Mouse (Mus musculus): Measurements from ENCODE around the gene Farp1. TPM values are rescaled to one million over a fixed set of nuclear protein-coding genes. Genes with fewer than 3 reads are reported as not detected.

Gene Farp1
- total RNA-seq, 1 experiment: 8.6 TPM

DNA sequence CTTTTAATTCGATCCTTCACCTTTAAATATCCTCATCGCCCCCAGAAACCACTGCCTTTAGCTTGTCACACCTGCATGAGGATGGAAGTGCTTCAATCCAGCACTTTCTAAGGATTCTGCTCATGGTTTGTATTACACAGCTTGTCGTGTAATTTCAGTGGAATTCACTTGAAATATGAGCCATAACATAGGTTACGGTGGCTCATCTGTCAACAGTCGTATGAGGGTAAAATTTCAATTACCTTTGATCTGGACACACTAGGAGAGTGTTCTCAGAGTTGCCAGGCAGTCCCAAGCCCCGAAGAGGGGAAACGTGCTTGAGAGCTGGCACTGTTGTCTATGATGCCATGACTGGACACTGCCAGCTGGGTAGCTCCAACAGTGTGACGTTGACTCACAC, 77.1 kb downstream of the Farp1 start:
- DNase-seq (ENCODE audit: low read depth, low spot score): no peak
- Histone ChIP-seq H3K4me3 (ENCODE audit: insufficient read depth in 1 of 2, low read depth in 1 of 2, low read length in 2 of 2, poor library complexity in 1 of 2, severe bottlenecking in 1 of 2) (no peak overlapping the region), H3K4me1 (ENCODE audit: control insufficient read depth in 2 of 2, insufficient read depth in 2 of 2, low read length in 2 of 2, poor library complexity in 1 of 2) (peaks cover 0 to 5% of the 10 kb centered on the region in 2 experiments; a peak in 2 of 4 replicates), H3K9ac (ENCODE audit: insufficient read depth, low read depth, low read length, poor library complexity, severe bottlenecking) (no peak overlapping the region), H3K27ac (ENCODE audit: insufficient read depth, low read depth, low read length, poor library complexity, severe bottlenecking) (no peak overlapping the region), H3K9me3 (ENCODE audit: control insufficient read depth, insufficient read depth, low read depth, low read length) (no peaks in the 10 kb centered on the region), H3K36me3 (ENCODE audit: control insufficient read depth, insufficient read depth, low read length, poor library complexity, severe bottlenecking) (no peaks in the 10 kb centered on the region)
- no peak for TF ChIP-seq MAFK (IDR thresholded peaks at IDR 0.05; ENCODE audit: insufficient read depth, low read depth, low read length)
- no peak for TF ChIP-seq HCFC1 (IDR thresholded peaks at IDR 0.05; ENCODE audit: borderline replicate concordance, insufficient read depth, low read length)
- TF ChIP-seq ZC3H11A (IDR thresholded peaks at IDR 0.05; ENCODE audit: borderline replicate concordance, low read depth, low read length): no peak
- no peak for TF ChIP-seq ZNF384 (IDR thresholded peaks at IDR 0.05; ENCODE audit: low read depth, low read length)
- no peak for TF ChIP-seq CHD2 (IDR thresholded peaks at IDR 0.05; ENCODE audit: low read depth, low read length)
- in situ Hi-C loops (cut with MboI; ENCODE audit: low sequenced_read_pairs in 2 of 2, unreplicated experiment in 2 of 2): no loop called here

DNA sequence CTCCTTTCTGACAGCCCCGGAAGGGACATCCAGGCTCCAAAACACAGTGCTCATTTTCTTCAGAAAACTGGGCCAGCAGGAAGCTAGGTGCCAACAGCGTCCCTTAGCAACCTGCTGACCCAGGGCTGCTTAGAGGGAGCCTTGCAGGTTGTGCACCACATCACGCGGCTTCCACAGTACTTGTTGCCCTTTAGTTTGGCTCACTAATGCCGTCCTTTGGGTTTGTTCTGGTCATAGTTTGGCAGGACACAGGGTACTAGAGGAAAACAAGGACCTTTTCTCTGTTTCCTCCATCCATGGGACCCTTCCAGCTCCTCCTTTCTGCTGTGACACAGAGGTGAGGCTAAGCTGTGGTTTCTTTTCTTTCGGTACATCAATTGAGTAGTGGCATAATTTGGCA, 78.8 kb downstream of the Farp1 start:
- no peak overlapping the region for H3K9ac ChIP-seq (ENCODE audit: insufficient read depth, low read depth, low read length, poor library complexity, severe bottlenecking)
- no peak overlapping the region for H3K27ac ChIP-seq (ENCODE audit: insufficient read depth, low read depth, low read length, poor library complexity, severe bottlenecking)
- H3K9me3 ChIP-seq (ENCODE audit: control insufficient read depth, insufficient read depth, low read depth, low read length): no peaks in the 10 kb centered on the region
- in situ Hi-C loops (cut with MboI; ENCODE audit: low sequenced_read_pairs in 2 of 2, unreplicated experiment in 2 of 2): no loop called here
- no peak for TF ChIP-seq MAFK (IDR thresholded peaks at IDR 0.05; ENCODE audit: insufficient read depth, low read depth, low read length)
- TF ChIP-seq ZC3H11A (IDR thresholded peaks at IDR 0.05; ENCODE audit: borderline replicate concordance, low read depth, low read length): no peak
- no peak for TF ChIP-seq HCFC1 (IDR thresholded peaks at IDR 0.05; ENCODE audit: borderline replicate concordance, insufficient read depth, low read length)
- TF ChIP-seq CHD2 (IDR thresholded peaks at IDR 0.05; ENCODE audit: low read depth, low read length): no peak
- TF ChIP-seq ZNF384 (IDR thresholded peaks at IDR 0.05; ENCODE audit: low read depth, low read length): no peak
- no peaks in the 10 kb centered on the region for H3K36me3 ChIP-seq (ENCODE audit: control insufficient read depth, insufficient read depth, low read length, poor library complexity, severe bottlenecking)
- H3K4me1 ChIP-seq (ENCODE audit: control insufficient read depth in 2 of 2, insufficient read depth in 2 of 2, low read length in 2 of 2, poor library complexity in 1 of 2): peaks cover 0 to 3% of the 10 kb centered on the region in 2 experiments; a peak in 2 of 4 replicates
- DNase-seq (ENCODE audit: low read depth, low spot score): no peak
- no peak overlapping the region for H3K4me3 ChIP-seq (ENCODE audit: insufficient read depth in 1 of 2, low read depth in 1 of 2, low read length in 2 of 2, poor library complexity in 1 of 2, severe bottlenecking in 1 of 2)

DNA sequence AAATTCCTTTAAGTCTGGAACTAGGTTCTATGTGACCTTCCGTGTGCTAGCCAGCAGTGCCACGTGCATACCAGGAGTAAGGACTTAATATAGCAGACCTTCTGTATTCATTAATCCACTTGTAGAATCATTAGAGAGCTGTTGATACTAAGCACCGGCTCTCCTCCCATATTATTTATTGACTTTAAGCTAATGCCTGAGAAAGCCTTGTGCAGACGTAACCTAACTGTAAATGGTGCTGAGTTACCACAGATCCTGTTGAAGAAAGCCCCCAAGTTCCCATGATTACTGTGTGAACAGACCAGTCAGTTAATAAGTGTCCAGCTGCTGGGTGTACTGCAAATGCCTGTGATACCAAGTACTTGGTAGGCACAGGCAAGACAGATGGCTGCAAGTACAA, 81.7 kb downstream of the Farp1 start:
- Histone ChIP-seq H3K4me1 (ENCODE audit: control insufficient read depth in 2 of 2, insufficient read depth in 2 of 2, low read length in 2 of 2, poor library complexity in 1 of 2) (no peaks in the 10 kb centered on the region), H3K27ac (ENCODE audit: insufficient read depth, low read depth, low read length, poor library complexity, severe bottlenecking) (no peak overlapping the region), H3K36me3 (ENCODE audit: control insufficient read depth, insufficient read depth, low read length, poor library complexity, severe bottlenecking) (no peaks in the 10 kb centered on the region), H3K9ac (ENCODE audit: insufficient read depth, low read depth, low read length, poor library complexity, severe bottlenecking) (no peak overlapping the region), H3K4me3 (ENCODE audit: insufficient read depth in 1 of 2, low read depth in 1 of 2, low read length in 2 of 2, poor library complexity in 1 of 2, severe bottlenecking in 1 of 2) (no peak overlapping the region), H3K9me3 (ENCODE audit: control insufficient read depth, insufficient read depth, low read depth, low read length) (no peaks in the 10 kb centered on the region)
- no peak for DNase-seq (ENCODE audit: low read depth, low spot score)
- TF ChIP-seq HCFC1 (IDR thresholded peaks at IDR 0.05; ENCODE audit: borderline replicate concordance, insufficient read depth, low read length) (no peak), MAFK (IDR thresholded peaks at IDR 0.05; ENCODE audit: insufficient read depth, low read depth, low read length) (no peak), ZC3H11A (IDR thresholded peaks at IDR 0.05; ENCODE audit: borderline replicate concordance, low read depth, low read length) (no peak), CHD2 (IDR thresholded peaks at IDR 0.05; ENCODE audit: low read depth, low read length) (no peak), ZNF384 (IDR thresholded peaks at IDR 0.05; ENCODE audit: low read depth, low read length) (no peak)
- in situ Hi-C loops (cut with MboI; ENCODE audit: low sequenced_read_pairs in 2 of 2, unreplicated experiment in 2 of 2): no loop called here

DNA sequence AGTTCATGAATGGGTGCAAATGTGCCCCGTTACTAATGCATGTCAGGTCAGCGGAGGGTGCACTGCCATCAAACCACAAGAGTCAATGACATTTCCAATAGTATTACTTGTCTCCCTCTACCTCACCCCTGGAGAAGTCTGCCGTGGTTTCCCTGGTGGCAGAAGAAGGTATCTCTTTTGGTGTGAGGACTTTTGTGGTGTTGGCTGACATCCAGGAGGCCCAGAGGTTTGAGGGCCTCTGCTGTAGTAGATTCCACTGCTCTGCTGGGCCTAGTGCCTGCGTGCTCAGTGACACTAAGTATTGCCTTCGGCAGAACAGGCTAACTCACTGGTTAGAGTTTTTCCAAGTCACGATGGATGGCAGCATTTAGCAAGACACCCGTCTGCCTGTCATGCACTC, 83.9 kb downstream of the Farp1 start:
- Histone ChIP-seq H3K4me3 (ENCODE audit: insufficient read depth in 1 of 2, low read depth in 1 of 2, low read length in 2 of 2, poor library complexity in 1 of 2, severe bottlenecking in 1 of 2) (no peak overlapping the region), H3K4me1 (ENCODE audit: control insufficient read depth in 2 of 2, insufficient read depth in 2 of 2, low read length in 2 of 2, poor library complexity in 1 of 2) (no peaks in the 10 kb centered on the region), H3K27ac (ENCODE audit: insufficient read depth, low read depth, low read length, poor library complexity, severe bottlenecking) (no peak overlapping the region), H3K9me3 (ENCODE audit: control insufficient read depth, insufficient read depth, low read depth, low read length) (no peaks in the 10 kb centered on the region), H3K36me3 (ENCODE audit: control insufficient read depth, insufficient read depth, low read length, poor library complexity, severe bottlenecking) (no peaks in the 10 kb centered on the region), H3K9ac (ENCODE audit: insufficient read depth, low read depth, low read length, poor library complexity, severe bottlenecking) (no peak overlapping the region)
- TF ChIP-seq CHD2 (IDR thresholded peaks at IDR 0.05; ENCODE audit: low read depth, low read length): no peak
- no peak for DNase-seq (ENCODE audit: low read depth, low spot score)
- in situ Hi-C loops (cut with MboI; ENCODE audit: low sequenced_read_pairs in 2 of 2, unreplicated experiment in 2 of 2): no loop called here

DNA sequence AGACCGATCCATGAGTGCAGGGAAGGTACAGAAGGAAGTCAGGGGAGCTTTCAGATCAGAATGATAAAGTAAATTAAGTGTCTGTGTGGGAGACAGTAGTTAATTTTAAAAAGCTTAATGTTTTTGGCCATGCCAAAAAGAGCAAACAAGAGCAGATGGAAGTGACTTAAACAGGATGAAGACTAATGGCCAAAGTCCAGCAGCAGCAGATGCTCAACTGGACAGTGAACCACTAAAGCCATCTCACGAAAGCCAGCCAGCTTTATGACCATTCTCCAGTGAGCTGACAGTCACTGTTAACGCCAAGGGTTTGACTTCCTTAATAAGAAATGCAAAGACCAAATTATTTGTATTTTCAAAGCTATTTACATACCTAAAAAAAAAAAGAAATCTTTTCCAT, 86.7 kb downstream of the Farp1 start:
- TF ChIP-seq MAFK (IDR thresholded peaks at IDR 0.05; ENCODE audit: insufficient read depth, low read depth, low read length) (no peak), ZC3H11A (IDR thresholded peaks at IDR 0.05; ENCODE audit: borderline replicate concordance, low read depth, low read length) (no peak), CHD2 (IDR thresholded peaks at IDR 0.05; ENCODE audit: low read depth, low read length) (no peak), HCFC1 (IDR thresholded peaks at IDR 0.05; ENCODE audit: borderline replicate concordance, insufficient read depth, low read length) (no peak), ZNF384 (IDR thresholded peaks at IDR 0.05; ENCODE audit: low read depth, low read length) (no peak)
- Histone ChIP-seq H3K4me3 (ENCODE audit: insufficient read depth in 1 of 2, low read depth in 1 of 2, low read length in 2 of 2, poor library complexity in 1 of 2, severe bottlenecking in 1 of 2) (no peak overlapping the region), H3K36me3 (ENCODE audit: control insufficient read depth, insufficient read depth, low read length, poor library complexity, severe bottlenecking) (no peaks in the 10 kb centered on the region), H3K9ac (ENCODE audit: insufficient read depth, low read depth, low read length, poor library complexity, severe bottlenecking) (no peak overlapping the region), H3K4me1 (ENCODE audit: control insufficient read depth in 2 of 2, insufficient read depth in 2 of 2, low read length in 2 of 2, poor library complexity in 1 of 2) (no peaks in the 10 kb centered on the region; a peak in 1 of 4 replicates), H3K27ac (ENCODE audit: insufficient read depth, low read depth, low read length, poor library complexity, severe bottlenecking) (no peak overlapping the region), H3K9me3 (ENCODE audit: control insufficient read depth, insufficient read depth, low read depth, low read length) (no peaks in the 10 kb centered on the region)
- in situ Hi-C loops (cut with MboI; ENCODE audit: low sequenced_read_pairs in 2 of 2, unreplicated experiment in 2 of 2): no loop called here
- no peak for DNase-seq (ENCODE audit: low read depth, low spot score)

Data from ES-E14 (cell line).